Mouse (Mus musculus) frontal cortex, postnatal 25 days (tissue): ENCODE data around the gene Fmo1.
A peak's percentile ranks its signal among the peaks of the same experiment; 100 is the strongest.

Experiments used
- DNase-seq, 2 experiments: peaks; one replicate each; pipeline ENCODE4 v3.0.0; 2022; ENCODE audit warnings: low spot score in 2 of 2

Gene Fmo1

DNA sequence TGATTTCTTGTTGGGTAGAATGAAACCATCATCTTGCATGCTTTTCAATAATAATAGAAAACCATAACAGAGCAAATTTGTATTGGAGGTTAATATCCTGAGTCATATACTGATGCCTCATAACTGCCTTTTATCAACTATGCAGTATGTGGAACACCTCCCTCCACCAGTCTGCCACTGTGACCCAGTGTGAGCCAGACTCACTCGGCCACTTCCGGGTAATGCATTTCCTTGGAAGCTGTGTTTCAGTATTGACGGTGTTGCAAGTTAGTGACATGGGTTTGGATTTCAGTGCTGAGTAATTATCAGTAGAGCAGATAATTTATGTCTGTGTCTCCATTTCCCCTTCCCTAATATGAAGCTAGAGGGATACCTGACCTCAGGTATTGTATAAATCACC, 2.8 kb downstream of the Fmo1 start:
- no peak for DNase-seq

- no peak for DNase-seq
These were observed 4.1 kb downstream of the Fmo1 start for GRCm38 (mm10) chr1:162862328-162862727.

DNA sequence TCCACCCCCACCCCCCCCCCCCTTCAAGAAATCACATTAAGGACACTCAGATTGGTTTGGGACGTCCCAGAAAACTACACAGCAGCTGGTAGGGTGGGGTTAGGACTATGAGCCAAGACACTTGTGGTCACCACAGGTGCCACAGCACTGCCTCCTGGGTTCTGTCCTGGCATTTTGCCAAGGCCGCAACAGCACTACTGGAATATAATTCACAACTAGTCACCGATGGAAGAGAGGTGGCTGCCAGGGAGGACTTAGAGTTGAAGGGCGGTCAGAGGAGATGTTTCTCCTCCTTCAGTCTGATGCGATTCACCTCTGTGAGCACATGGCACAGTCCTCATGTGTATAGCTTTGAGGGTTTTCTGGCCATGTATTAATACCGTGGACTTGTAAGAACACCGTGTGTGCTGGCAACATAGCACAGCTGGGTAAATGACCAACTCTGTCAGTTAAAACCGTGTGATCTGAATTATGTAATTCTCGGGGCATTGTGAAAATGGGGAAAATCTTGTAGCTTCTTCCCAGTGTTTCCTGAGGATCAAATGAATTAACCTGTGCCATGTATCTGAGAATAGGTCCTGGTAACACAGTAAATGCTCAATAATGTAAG, 6.3 kb downstream of the Fmo1 start:
- DNase-seq: no peak

DNA sequence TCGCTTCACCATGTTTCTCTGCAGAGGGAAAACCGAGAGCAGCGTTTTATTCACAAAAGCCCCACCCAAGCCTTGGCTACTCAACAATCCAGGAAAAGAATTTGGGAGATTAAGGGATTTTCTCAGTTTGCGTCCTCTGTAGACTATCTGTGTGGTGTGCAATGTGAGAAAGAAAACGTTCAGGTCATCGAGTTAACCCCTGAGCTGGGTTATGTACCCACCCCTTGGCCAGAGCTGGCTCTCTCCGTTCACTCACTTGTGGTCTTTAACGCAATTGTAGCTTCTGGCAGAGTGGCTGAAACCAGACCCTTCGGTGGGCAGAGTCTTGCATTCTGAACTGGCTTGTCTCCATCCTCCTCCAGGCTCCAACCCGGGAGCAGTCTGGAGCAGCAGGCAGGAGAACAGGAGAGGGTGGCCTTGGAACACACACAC, 6.8 kb downstream of the Fmo1 start:
- no peak for DNase-seq

GRCm38 (mm10) chr1:162858748-162859130, 7.7 kb downstream of the Fmo1 start:
- no peak for DNase-seq

DNA sequence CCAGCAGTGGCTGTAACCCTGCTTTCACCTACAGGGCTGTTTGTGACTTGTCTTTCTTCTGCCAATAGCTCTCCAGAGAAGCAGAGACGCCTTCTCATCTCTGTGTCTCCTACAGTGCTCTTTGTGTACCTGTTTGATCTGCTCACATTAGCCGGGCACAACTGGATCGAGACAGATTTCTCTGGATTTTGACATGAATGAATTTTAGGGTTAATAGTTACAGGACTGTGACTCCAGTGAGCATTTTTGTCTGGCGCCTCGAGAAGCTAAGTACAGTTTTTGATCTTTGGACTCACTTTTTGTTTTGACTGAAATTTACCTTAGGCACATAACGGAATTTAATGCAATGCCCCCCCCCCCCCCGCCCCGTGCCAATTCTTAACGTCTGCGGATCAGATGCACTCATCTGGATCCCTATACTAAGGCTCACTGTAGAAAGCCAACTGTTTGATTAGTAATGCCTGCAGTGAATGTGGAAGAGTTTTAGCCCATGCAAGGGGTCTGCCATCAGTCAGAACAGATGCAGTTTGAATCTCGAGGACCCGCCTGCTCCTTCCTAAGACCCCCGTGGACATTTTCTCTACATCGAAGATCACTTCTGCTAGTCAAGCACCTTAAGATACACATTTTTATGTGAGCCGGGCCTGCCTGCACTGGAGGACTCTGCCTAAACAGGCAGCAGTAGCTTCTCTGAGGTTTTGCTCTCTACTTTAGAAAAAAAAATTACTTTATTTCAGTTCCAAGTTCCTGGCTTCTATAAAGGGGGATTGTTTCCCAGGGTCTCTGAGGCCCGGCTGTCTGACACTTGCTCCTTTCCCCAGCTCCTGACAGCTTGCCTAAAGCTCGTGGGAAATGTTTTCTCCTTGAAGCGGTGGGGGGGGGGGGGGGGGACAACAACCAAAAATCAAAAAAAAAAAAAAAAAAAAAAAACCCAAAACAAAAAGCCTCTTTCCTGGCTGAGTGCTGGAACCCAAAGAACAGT, 8.4 kb downstream of the Fmo1 start:
- no peak for DNase-seq

DNA sequence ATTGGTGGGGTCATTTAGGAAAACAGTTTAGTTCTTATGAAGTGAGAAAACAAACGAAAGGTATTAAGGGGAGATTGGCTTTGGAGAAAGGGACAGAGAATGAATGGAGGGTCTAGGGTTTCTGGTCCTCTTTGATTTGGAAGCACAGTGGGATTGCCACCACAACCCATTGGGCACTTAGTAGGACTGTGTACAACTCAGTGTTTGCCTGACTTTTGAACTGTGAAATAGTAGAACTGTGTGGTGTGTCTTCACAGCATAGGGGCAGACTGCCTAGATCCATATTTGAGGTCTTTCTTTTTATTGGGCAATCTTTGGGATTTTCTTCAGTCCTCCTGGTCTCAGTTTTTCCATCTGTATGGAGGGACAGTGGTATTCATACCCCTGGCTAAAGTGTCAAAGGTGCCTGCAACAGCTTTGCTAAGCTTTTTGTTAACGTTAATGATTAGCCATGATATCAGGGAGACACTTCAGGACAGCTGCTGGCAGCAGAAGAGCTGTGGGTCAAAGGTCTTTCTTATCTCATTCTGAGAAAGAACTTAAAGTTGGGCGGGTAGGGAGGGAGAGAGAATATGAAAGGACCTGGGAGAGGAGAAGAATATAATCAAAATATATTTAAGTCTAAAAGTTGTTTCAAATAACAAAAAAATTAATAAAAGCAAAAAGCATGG, 12.5 kb downstream of the Fmo1 start:
- no peak for DNase-seq

DNA sequence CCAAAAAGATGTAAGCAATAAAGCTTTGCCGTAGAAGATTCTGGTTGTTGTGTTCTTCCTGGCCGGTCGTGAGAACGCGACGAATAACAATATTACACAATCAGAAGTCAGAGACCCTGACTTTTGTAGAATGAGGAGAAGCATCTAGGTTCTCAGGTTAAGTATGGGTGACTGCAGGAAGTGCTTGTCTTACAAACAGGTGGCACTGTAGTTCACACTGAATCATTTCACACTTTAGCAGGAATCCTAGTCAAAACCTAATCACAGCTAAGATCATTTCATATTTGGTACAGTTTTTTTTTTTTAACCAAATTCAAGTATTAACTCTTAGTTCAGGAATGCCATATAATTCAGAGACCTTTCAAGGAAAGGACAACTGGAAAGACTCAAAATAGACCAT, 18.9 kb downstream of the Fmo1 start:
- DNase-seq: no peak

DNA sequence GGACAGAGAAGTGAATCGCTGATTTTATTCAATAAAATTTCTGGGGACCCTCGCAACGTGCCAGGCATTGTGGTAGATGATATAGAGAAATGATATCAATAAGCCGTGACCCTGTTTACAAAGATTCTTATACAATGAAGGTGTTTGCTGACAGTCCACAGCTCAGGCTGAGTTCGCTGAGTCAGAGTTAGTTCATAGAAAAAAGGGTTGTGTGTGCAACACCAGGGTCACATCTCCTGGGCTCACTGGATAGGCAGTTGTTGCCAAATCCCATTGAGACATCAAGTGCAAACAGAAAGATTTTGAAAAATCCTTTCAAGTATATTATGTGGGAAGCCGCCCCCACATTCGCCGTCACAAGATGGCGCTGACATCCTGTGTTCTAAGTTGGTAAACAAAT, 26.2 kb downstream of the Fmo1 start:
- no peak for DNase-seq

GRCm38 (mm10) chr1:162838976-162839375, 27.4 kb downstream of the Fmo1 start:
- no peak for DNase-seq

- no peak for DNase-seq
These were observed 32.1 kb downstream of the Fmo1 start for GRCm38 (mm10) chr1:162834342-162834741.

DNA sequence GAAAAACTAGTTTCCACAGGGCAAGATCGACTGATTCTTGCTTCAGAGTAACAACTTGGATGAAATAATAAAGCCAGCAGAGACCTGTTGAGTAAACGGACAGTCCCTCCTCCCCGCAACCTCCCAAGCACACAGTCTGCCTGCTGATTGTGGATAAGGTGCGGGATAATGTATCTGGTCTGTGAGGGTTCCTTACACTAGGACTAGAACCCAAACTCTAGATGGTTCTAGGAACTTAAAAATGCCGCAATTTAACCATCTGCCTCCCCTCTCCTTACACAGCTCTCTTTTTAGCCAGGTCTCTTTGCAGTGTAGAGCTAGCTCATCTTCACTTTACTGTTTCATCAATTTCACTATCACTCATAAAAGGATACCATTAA, 33.8 kb downstream of the Fmo1 start:
- DNase-seq: no peak

GRCm38 (mm10) chr1:162831838-162832573, 34.4 kb downstream of the Fmo1 start:
- no peak for DNase-seq

DNA sequence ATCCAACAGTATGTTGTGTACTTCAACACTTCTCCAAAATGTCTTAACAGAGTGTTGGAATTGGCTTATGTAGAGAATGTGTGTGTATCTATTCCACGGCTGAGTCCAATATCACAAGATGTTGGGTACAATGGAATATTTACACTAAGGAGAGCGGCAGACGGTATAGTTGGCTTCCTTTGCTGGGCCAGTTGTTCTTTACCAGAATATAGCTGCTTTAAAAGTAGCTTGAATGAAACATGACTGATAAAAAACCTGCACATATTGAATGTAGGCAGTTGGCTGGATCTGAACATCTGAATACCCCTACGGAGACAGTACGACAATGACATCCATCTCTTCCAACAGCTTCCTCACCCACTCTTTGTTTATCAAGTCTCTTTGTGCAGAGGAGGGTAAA, 47.1 kb downstream of the Fmo1 start:
- DNase-seq: no peak

- DNase-seq: no peak
These were observed 50.9 kb downstream of the Fmo1 start for GRCm38 (mm10) chr1:162815381-162816127.

GRCm38 (mm10) chr1:162814932-162815331, 51.5 kb downstream of the Fmo1 start:
- DNase-seq: no peak

- peak in 1 of 2 experiments; percentile 6 for DNase-seq
These were observed 52.6 kb downstream of the Fmo1 start, which contains the start of gene Fmo4 for GRCm38 (mm10) chr1:162813836-162814156. Gene Fmo4, minus strand, starts transcription at chr1:162813972.

- DNase-seq: no peak
These were observed 53.1 kb downstream of the Fmo1 start for GRCm38 (mm10) chr1:162813143-162813835.

GRCm38 (mm10) chr1:162808541-162808940, 57.9 kb downstream of the Fmo1 start:
- no peak for DNase-seq

- DNase-seq: no peak
These were observed 59.0 kb downstream of the Fmo1 start for GRCm38 (mm10) chr1:162807441-162807840.

GRCm38 (mm10) chr1:162805011-162805410, 61.4 kb downstream of the Fmo1 start:
- DNase-seq: no peak
